Mouse (Mus musculus) small intestine, adult 2 months (tissue): ENCODE measurements at regions not wholly inside any gene's neighbourhood (a gene's known extent, or its start where the extent isn't known, plus 50 kb on each side); places are given as distances from the start of the nearest gene placed in this dataset.

Experiments
- H3K27ac ChIP-seq: fragments of 200-500 bp; 2 replicates; pipeline ENCODE4 v1.5.1; 2012; ENCODE audit warnings: low read depth, low read length, control low read depth, inconsistent platforms; ENCODE audit not compliant: insufficient read depth
- H3K27me3 ChIP-seq: fragments of 200-500 bp; 2 replicates; pipeline ENCODE4 v1.6.1; 2012; ENCODE audit warnings: mild to moderate bottlenecking, moderate library complexity, low read length, inconsistent platforms; ENCODE audit not compliant: control insufficient read depth, insufficient read depth
- H3K36me3 ChIP-seq: fragments of 200-500 bp; 2 replicates; pipeline ENCODE4 v1.6.1; 2012; ENCODE audit warnings: mild to moderate bottlenecking, low read length, control low read depth, inconsistent platforms; ENCODE audit not compliant: control insufficient read depth, insufficient read depth
- H3K4me1 ChIP-seq: fragments of 200-500 bp; 2 replicates; pipeline ENCODE4 v1.6.1; 2012; ENCODE audit warnings: low read length, inconsistent platforms, mixed read lengths; ENCODE audit not compliant: control insufficient read depth, insufficient read depth, insufficient read length
- H3K4me3 ChIP-seq: fragments of 200-500 bp; 2 replicates; pipeline ENCODE4 v1.5.1; 2012; ENCODE audit warnings: low read depth, mild to moderate bottlenecking, control low read depth, inconsistent platforms, low read length, moderate library complexity
- CTCF ChIP-seq: fragments of 200-500 bp; IDR thresholded peaks from 2 replicates; pipeline ENCODE4 v1.5.1; 2012; ENCODE audit warnings: low read depth, mild to moderate bottlenecking, control low read depth, inconsistent platforms, low read length, moderate library complexity, mixed read lengths; ENCODE audit not compliant: insufficient replicate concordance, insufficient read length; ENCODE audit errors: extremely low read depth
- POLR2A ChIP-seq: fragments of 200-500 bp; IDR thresholded peaks from 2 replicates; pipeline ENCODE4 v1.6.1; 2012; ENCODE audit warnings: low read depth, mild to moderate bottlenecking, control low read depth, inconsistent platforms, low read length, moderate library complexity
- WGBS: fragments of 180-500 bp; shearing (Covaris S2); methylation state at CpG from one replicate; pipeline ENCODE4 v1.1.7; 2018; 5-methylcytosine and 5-hydroxymethylcytosine counted together

GRCm38 (mm10) chr17:51461248-51461647, 282.1 kb upstream of the Tbc1d5 start:
- 63% methylated on average over 14 of the region's 14 CpGs for WGBS
- TF ChIP-seq POLR2A (no peak), CTCF (no peak)
- no peak overlapping the region for H3K4me3 ChIP-seq

GRCm38 (mm10) chr17:51459119-51459518, 280.0 kb upstream of the Tbc1d5 start:
- H3K4me1 ChIP-seq, result no peaks in the 10 kb centered on the region
- no peaks in the 10 kb centered on the region for H3K36me3 ChIP-seq
- TF ChIP-seq POLR2A (no peak), CTCF (no peak)
- 49% methylated on average over 1 of the region's 1 CpGs for WGBS
- no peak overlapping the region for H3K27ac ChIP-seq
- no peak overlapping the region for H3K4me3 ChIP-seq
- no peaks in the 10 kb centered on the region for H3K27me3 ChIP-seq

More at GRCm38 (mm10) chr17:51461248-51461647, 282.1 kb upstream of the Tbc1d5 start:
- H3K4me1 ChIP-seq, result no peaks in the 10 kb centered on the region
- H3K27ac ChIP-seq, result no peak overlapping the region
- H3K27me3 ChIP-seq, result no peaks in the 10 kb centered on the region
- no peaks in the 10 kb centered on the region for H3K36me3 ChIP-seq

- Histone ChIP-seq H3K36me3 (no peaks in the 10 kb centered on the region), H3K27me3 (no peaks in the 10 kb centered on the region), H3K4me1 (no peaks in the 10 kb centered on the region), H3K4me3 (no peak overlapping the region), H3K27ac (no peak overlapping the region)
- 81% methylated on average over 6 of the region's 6 CpGs for WGBS
- TF ChIP-seq POLR2A, result no peak
- TF ChIP-seq CTCF, result no peak
Measured at GRCm38 (mm10) chr17:51415746-51416145, 236.6 kb upstream of the Tbc1d5 start.

GRCm38 (mm10) chr17:51414304-51414703, 235.2 kb upstream of the Tbc1d5 start:
- Histone ChIP-seq H3K27ac (no peak overlapping the region), H3K4me3 (no peak overlapping the region), H3K27me3 (no peaks in the 10 kb centered on the region), H3K36me3 (no peaks in the 10 kb centered on the region), H3K4me1 (no peaks in the 10 kb centered on the region)
- WGBS, result 45% methylated on average over 4 of the region's 4 CpGs
- TF ChIP-seq POLR2A (no peak), CTCF (no peak)

- TF ChIP-seq POLR2A (no peak), CTCF (no peak)
- no peaks in the 10 kb centered on the region for H3K4me1 ChIP-seq
- no peaks in the 10 kb centered on the region for H3K27me3 ChIP-seq
- H3K36me3 ChIP-seq, result no peaks in the 10 kb centered on the region
- H3K27ac ChIP-seq, result no peak overlapping the region
- no peak overlapping the region for H3K4me3 ChIP-seq
Measured at GRCm38 (mm10) chr17:51413741-51414140, 234.6 kb upstream of the Tbc1d5 start.

- no peak overlapping the region for H3K27ac ChIP-seq
- H3K4me3 ChIP-seq, result no peak overlapping the region
- WGBS, result 84% methylated on average over 12 of the region's 12 CpGs
- no peaks in the 10 kb centered on the region for H3K36me3 ChIP-seq
- H3K27me3 ChIP-seq, result no peaks in the 10 kb centered on the region
- no peaks in the 10 kb centered on the region for H3K4me1 ChIP-seq
- no peak for TF ChIP-seq CTCF
- TF ChIP-seq POLR2A, result no peak
Measured at GRCm38 (mm10) chr17:51411545-51412094, 232.5 kb upstream of the Tbc1d5 start.

- WGBS, result 51% methylated on average over 5 of the region's 5 CpGs
- TF ChIP-seq POLR2A, result no peak
- TF ChIP-seq CTCF, result no peak
- Histone ChIP-seq H3K4me1 (no peaks in the 10 kb centered on the region), H3K27ac (no peak overlapping the region), H3K27me3 (no peaks in the 10 kb centered on the region), H3K4me3 (no peak overlapping the region), H3K36me3 (no peaks in the 10 kb centered on the region)
Measured at GRCm38 (mm10) chr17:51408894-51409293, 229.7 kb upstream of the Tbc1d5 start.
